Mouse (Mus musculus) heart, embryonic 10.5 days (tissue): ENCODE results near the gene Hdac2. TPM values are rescaled to one million over a fixed set of nuclear protein-coding genes. Genes with fewer than 3 reads are reported as not detected.
A peak's percentile ranks its signal among the peaks of the same experiment; 100 is the strongest.

ENCODE experiments used
- DNase-seq: peaks from one replicate; pipeline ENCODE4 v3.0.0-alpha.2; 2017; ENCODE audit warnings: low spot score
- H3K27ac ChIP-seq: fragments of 300-500 bp; sonication (generic); 2 replicates; pipeline ENCODE4 v1.5.1; 2016; ENCODE audit warnings: mild to moderate bottlenecking
- H3K27me3 ChIP-seq: fragments of 300-500 bp; sonication (generic); 2 replicates; pipeline ENCODE4 v1.6.1; 2016; ENCODE audit warnings: mild to moderate bottlenecking; ENCODE audit not compliant: poor library complexity, insufficient read depth, severe bottlenecking
- H3K36me3 ChIP-seq: fragments of 300-500 bp; sonication (generic); 2 replicates; pipeline ENCODE4 v1.6.1; 2016; ENCODE audit warnings: mild to moderate bottlenecking, moderate library complexity
- H3K4me1 ChIP-seq: fragments of 300-500 bp; sonication (generic); 2 replicates; pipeline ENCODE4 v1.6.1; 2016; ENCODE audit warnings: mild to moderate bottlenecking
- H3K4me3 ChIP-seq: fragments of 300-500 bp; sonication (generic); 2 replicates; pipeline ENCODE4 v1.5.1; 2016; ENCODE audit warnings: mild to moderate bottlenecking, moderate library complexity
- H3K9me3 ChIP-seq: fragments of 300-500 bp; sonication (generic); 2 replicates; pipeline ENCODE4 v1.6.1; 2016; ENCODE audit warnings: mild to moderate bottlenecking, moderate library complexity
- WGBS: fragments of 180-500 bp; shearing (Covaris S2); methylation state at CpG from one replicate; pipeline ENCODE4 v1.1.7; 2016; 5-methylcytosine and 5-hydroxymethylcytosine counted together
- polyA plus RNA-seq: library from polyadenylated mRNA; unstranded; fragments of >200 nt; fragmentation: Nextera tagmentation; extraction: Ambion mirVana; gene quantifications from 2 replicates; pipeline ENCODE4 v1.2.1, GENCODE M21; 2016

Gene Hdac2
- polyA plus RNA-seq = 162 and 194 TPM in 2 replicates

DNA sequence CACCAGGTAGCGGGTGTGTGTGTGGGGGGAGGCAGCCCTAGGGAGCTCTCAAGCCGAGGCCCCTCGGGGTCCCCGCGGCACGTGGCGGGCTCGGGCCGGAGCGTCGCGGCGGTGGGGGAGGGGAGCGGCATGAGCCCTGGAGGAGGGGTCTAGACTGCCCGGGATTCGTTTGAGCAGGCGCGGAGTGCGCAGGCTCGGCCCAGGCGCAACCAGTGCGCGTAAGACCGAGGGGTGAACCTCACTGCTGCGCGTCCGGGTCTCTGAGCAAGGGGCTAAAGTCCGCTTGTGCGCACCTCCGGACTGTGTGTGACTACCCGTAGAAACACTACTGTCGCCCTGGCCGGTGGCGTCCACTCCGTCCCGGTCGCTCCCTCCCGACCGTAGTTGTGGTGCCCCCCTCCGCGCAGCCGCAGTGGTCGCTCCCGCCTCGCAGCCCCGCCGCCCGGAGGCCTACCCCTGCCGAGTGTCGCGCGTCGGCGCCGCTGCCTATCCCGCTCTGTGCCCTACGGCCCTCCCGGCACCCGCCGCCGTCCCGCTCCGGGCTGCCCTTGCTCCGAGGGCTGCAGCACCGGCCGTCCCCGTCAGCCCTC, at the start of gene Hdac2:
Gene Hdac2, plus strand, starts transcription at position 459 of the 590 bp plus-strand sequence.
- Histone ChIP-seq H3K27me3 (no peaks in the 10 kb centered on the region), H3K27ac (peak within 1 kb of the TSS; percentile 99), H3K4me1 (0 out of 2 replicates have a peak, but pooled peaks cover 3% of the 10 kb centered on the region), H3K9me3 (no peaks in the 10 kb centered on the region), H3K4me3 (peak within 1 kb of the TSS; percentile 76), H3K36me3 (no peaks in the 10 kb centered on the region)
- WGBS = under 1% methylated on average over 66 of the region's 67 CpGs
- peak; percentile 94 for DNase-seq

DNA sequence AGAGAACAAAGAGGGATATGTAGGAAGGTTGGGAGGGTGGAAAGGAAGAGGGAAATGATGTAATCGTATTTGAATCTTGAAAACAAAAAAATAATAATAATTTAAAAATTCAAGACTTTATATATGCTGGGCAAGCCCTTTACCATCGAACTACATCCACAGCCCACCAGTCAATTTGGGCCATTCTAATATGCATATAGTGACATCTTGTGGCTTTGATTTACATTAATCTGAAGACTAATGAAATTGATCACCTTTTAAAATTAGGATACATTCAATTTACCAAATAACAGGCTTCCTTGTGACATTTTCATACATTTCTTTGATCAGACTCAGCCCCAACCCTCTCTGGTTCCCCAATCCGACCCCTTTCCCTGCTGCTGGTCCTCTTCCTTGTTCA, 46.1 kb upstream of the Hdac2 start:
- WGBS = 62% methylated on average over 3 of the region's 3 CpGs
- no peak overlapping the region for H3K4me3 ChIP-seq
- H3K36me3 ChIP-seq = no peaks in the 10 kb centered on the region
- DNase-seq = no peak
- H3K27ac ChIP-seq = no peak overlapping the region
- no peaks in the 10 kb centered on the region for H3K9me3 ChIP-seq
- H3K4me1 ChIP-seq = no peaks in the 10 kb centered on the region
- H3K27me3 ChIP-seq = no peaks in the 10 kb centered on the region

DNA sequence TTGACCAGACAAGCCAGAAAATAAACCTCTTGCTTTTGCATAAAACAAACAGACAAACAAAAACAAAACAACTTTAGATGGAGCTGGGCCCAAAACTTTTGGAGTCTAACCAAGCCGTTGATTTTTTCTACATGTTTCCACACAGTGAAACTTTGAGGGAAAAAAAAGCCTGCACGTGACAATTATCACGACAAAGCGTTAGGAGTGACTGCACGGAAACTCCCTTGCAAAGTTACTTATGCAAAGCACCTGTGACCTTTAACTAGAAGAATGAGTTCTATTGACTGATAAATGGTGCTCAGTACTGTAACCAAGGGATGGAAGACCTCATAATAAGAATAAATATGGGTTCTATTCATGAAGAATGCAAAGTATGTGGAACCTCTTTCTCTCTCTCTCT, 38.5 kb upstream of the Hdac2 start:
- H3K4me3 ChIP-seq = no peak overlapping the region
- 81% methylated on average over 5 of the region's 5 CpGs for WGBS
- H3K27me3 ChIP-seq = no peaks in the 10 kb centered on the region
- no peaks in the 10 kb centered on the region for H3K4me1 ChIP-seq
- DNase-seq = no peak
- H3K9me3 ChIP-seq = no peaks in the 10 kb centered on the region
- H3K36me3 ChIP-seq = no peaks in the 10 kb centered on the region
- H3K27ac ChIP-seq = no peak overlapping the region

DNA sequence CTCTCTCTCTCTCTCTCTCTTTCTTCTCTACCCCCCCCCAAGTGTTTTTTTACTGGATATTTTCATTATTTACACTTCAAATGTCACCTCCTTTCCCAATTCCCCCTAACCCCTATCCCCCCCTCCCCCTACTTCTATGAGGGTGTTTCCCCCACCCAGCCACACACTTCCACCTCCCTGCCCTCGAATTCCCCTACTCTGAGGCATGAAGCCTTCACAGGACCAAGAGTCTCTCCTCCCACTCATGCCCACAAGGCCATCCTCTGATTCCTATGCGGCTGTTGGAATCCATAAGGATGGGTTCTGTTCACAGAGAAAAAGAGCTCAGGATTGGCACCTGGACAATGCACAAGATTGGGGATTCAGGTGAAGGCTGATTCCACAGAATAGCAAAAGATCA, 38.1 kb upstream of the Hdac2 start:
- Histone ChIP-seq H3K4me1 (no peaks in the 10 kb centered on the region), H3K36me3 (no peaks in the 10 kb centered on the region), H3K27me3 (no peaks in the 10 kb centered on the region), H3K27ac (no peak overlapping the region), H3K4me3 (no peak overlapping the region), H3K9me3 (no peaks in the 10 kb centered on the region)
- no peak for DNase-seq
- 54% methylated on average over 2 of the region's 2 CpGs for WGBS

- whole genome bisulfite sequencing = 74% methylated on average over 2 of the region's 2 CpGs
- DNase-seq = no peak
- H3K27me3 ChIP-seq = no peaks in the 10 kb centered on the region
- H3K36me3 ChIP-seq = no peaks in the 10 kb centered on the region
- H3K27ac ChIP-seq = no peak overlapping the region
- no peaks in the 10 kb centered on the region for H3K9me3 ChIP-seq
- no peaks in the 10 kb centered on the region for H3K4me1 ChIP-seq
- no peak overlapping the region for H3K4me3 ChIP-seq
These were observed 22.6 kb upstream of the Hdac2 start for GRCm38 (mm10) chr10:36951742-36952141.

- H3K27me3 ChIP-seq = no peaks in the 10 kb centered on the region
- no peak overlapping the region for H3K4me3 ChIP-seq
- WGBS = 75% methylated on average over 2 of the region's 2 CpGs
- no peak for DNase-seq
- H3K27ac ChIP-seq = no peak overlapping the region
- no peaks in the 10 kb centered on the region for H3K36me3 ChIP-seq
- H3K9me3 ChIP-seq = no peaks in the 10 kb centered on the region
- no peaks in the 10 kb centered on the region for H3K4me1 ChIP-seq
These were observed 21.7 kb upstream of the Hdac2 start for GRCm38 (mm10) chr10:36952622-36953021.

DNA sequence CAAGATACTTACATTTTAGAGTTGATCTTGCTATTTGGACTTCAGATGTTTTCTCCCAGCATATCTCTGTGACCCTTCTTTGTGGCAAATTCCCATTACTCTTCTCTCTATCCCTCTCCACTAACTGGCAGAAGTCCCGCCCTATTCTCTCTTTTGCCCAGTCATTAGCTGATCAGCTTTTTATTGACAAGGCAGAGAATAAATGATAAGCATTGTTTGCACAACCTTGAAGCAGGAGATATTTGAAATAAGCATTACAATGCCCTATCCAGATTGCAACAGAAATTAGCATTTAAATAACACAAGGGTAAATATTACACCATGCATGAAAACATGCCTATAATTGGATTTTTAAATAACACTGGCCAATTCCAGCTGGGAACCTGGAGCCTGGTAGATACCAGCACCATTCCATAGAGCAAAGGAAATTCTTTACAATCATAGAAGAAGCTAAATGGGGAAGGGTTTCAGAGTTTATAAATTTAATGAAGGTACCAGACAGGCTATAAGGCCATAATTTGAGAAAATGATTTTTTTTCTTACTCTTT, 14.7 kb upstream of the Hdac2 start:
- no peaks in the 10 kb centered on the region for H3K27me3 ChIP-seq
- 89% methylated on average over 1 of the region's 1 CpGs for WGBS
- no peak overlapping the region for H3K27ac ChIP-seq
- no peaks in the 10 kb centered on the region for H3K9me3 ChIP-seq
- DNase-seq = no peak
- H3K4me1 ChIP-seq = no peaks in the 10 kb centered on the region
- no peak overlapping the region for H3K4me3 ChIP-seq
- H3K36me3 ChIP-seq = no peaks in the 10 kb centered on the region

DNA sequence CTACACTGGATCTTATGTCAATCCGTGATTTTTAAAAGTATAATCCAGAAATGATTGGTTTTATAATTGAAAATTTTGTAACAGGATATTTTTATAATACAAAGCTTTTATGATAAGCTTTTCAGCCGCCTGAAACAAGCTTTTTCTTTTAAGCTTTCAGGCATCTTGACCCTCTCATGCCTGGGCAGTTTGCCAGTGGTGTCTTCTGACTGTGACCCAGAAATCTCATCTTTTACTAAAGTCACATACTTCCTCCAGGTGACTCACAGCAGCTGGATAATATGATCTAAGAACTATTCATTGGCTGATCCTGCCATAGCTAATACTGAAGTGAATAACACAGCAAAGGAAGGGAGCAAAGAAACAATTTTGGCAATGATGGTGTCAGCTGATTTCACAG, 9.9 kb upstream of the Hdac2 start:
- Histone ChIP-seq H3K4me3 (no peak overlapping the region), H3K9me3 (no peaks in the 10 kb centered on the region), H3K4me1 (no peaks in the 10 kb centered on the region), H3K27me3 (no peaks in the 10 kb centered on the region), H3K36me3 (no peaks in the 10 kb centered on the region), H3K27ac (no peak overlapping the region)
- DNase-seq = no peak
- WGBS = 64% methylated on average over 2 of the region's 2 CpGs

DNA sequence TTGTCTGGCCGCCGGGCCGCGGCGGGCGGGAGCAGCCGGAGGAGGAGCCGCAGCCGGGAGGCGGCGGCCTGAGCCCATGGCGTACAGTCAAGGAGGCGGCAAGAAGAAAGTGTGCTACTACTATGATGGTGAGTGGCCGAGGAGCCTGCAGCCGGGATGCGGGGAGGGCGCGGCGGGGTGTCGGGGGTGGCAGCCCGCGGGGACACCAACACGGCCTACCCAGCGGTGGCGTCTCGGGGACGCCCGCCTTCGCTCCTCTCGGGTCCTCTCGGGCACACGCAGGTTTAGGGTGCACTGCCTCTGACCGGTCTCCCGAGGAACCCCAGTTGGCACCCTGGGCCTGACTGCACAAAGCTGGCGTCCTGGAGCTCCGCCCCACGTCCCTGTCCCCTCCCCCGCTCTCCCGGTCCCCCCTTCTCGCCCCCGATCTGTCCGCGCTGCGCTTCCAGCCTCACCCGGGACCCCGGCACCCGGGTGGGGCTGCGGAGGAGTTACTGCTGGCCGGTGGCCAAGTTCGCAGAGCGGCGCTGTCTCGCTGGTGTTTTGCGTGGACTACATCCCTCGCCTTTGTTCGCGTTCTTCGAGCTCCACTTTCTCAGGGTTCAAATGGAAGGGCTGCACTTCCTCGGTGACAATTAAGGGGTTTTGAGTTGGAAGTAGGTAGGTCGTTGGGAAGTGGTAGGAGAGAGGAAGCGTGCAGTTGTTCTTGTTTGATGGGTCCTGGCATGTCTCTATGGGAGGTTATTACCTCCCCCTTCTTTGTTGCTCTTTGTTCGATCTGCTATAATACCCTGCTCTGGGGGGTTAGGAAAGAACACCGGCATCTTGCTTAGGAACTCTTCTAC, 554 bp downstream of the Hdac2 start:
- 0 out of 2 replicates have a peak, but pooled peaks cover 3% of the 10 kb centered on the region for H3K4me1 ChIP-seq
- H3K9me3 ChIP-seq = no peaks in the 10 kb centered on the region
- H3K27me3 ChIP-seq = no peaks in the 10 kb centered on the region
- DNase-seq = peak; percentile 89
- no peaks in the 10 kb centered on the region for H3K36me3 ChIP-seq
- peak overlapping the region; percentile 76 for H3K4me3 ChIP-seq
- WGBS = under 1% methylated on average over 61 of the region's 63 CpGs
- peak overlapping the region; percentile 99 for H3K27ac ChIP-seq

DNA sequence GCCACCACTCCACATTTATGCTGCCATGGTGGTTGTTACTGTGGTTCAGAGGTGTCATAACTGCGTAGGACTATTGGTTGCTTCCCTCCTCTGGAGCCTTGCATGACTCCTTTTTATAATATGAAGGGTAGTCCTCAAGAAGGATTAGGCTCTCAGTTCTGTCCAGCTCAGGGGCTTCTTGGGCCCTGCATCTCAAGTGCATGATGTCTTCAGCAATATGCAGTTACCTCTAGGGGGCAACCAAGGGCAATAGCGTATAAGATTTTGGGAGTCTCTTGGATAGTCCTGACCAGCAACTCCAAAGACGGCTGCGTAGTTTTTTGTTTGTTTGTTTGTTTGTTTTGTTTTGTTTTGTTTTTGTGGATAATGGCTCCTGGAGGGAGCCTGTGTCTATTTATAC, 7.5 kb downstream of the Hdac2 start:
- no peaks in the 10 kb centered on the region for H3K4me1 ChIP-seq
- no peaks in the 10 kb centered on the region for H3K9me3 ChIP-seq
- H3K27ac ChIP-seq = no peak overlapping the region
- no peak overlapping the region for H3K4me3 ChIP-seq
- no peak for DNase-seq
- H3K36me3 ChIP-seq = peaks cover 10% of the 10 kb centered on the region; the same call in 1 of the 2 replicates
- no peaks in the 10 kb centered on the region for H3K27me3 ChIP-seq
- 92% methylated on average over 4 of the region's 4 CpGs for WGBS

GRCm38 (mm10) chr10:36992149-36992548, 17.8 kb downstream of the Hdac2 start:
- Histone ChIP-seq H3K4me3 (no peak overlapping the region), H3K36me3 (peaks cover 87% of the 10 kb centered on the region), H3K4me1 (no peaks in the 10 kb centered on the region), H3K9me3 (no peaks in the 10 kb centered on the region), H3K27me3 (no peaks in the 10 kb centered on the region), H3K27ac (no peak overlapping the region)
- DNase-seq = no peak
- WGBS = 98% methylated on average over 2 of the region's 2 CpGs

- Histone ChIP-seq H3K9me3 (no peaks in the 10 kb centered on the region), H3K4me1 (no peaks in the 10 kb centered on the region), H3K36me3 (peaks cover 85% of the 10 kb centered on the region), H3K27ac (no peak overlapping the region), H3K4me3 (no peak overlapping the region), H3K27me3 (no peaks in the 10 kb centered on the region)
- WGBS = 96% methylated on average over 2 of the region's 2 CpGs
- DNase-seq = no peak
These were observed 26.5 kb downstream of the Hdac2 start for GRCm38 (mm10) chr10:37000839-37001238.
